Mouse (Mus musculus) gonadal fat pad, adult 2 months (tissue): ENCODE data around the gene Bace1. TPM values are rescaled to one million over a fixed set of nuclear protein-coding genes. Genes with fewer than 3 reads are reported as not detected.
"Not testable (repeated sequence)": the region's sequence is repeated elsewhere in the genome, so short reads cannot be mapped to it uniquely, and the experiment has no call there.

Experiments used
- DNase-seq: peaks from one replicate; pipeline ENCODE4 v3.0.0-alpha.2; 2012; ENCODE audit warnings: low read depth
- polyA plus RNA-seq: library from polyadenylated mRNA; depleted of rRNA; stranded (reverse); fragments of >200 nt; gene quantifications from 2 replicates; pipeline ENCODE4 v1.2.3, GENCODE M21; 2012

The Bace1 gene
- polyA plus RNA-seq, 1 experiment: 24.4 TPM

DNA sequence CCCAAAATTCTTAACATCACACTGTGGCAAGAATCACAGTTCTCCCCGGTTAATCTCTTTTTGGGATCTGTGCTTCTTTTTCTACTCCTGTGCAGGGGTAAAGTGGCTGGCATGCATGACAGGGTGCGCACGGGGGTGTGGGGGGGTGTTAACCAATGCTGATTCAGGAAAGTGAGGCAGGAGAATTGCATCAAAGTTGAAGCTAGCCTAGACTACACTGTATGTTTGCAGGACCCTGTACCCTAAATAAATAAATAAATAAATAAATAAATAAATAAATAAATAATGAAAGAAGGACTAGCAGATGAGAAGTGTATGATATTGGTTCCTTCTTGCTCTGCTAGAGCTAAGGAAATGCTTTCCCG is 329 bp upstream of the Bace1 start:
- DNase-seq: no peak

- no peak for DNase-seq
Measured at GRCm38 (mm10) chr9:45839139-45839981, 980 bp downstream of the Bace1 start.

DNA sequence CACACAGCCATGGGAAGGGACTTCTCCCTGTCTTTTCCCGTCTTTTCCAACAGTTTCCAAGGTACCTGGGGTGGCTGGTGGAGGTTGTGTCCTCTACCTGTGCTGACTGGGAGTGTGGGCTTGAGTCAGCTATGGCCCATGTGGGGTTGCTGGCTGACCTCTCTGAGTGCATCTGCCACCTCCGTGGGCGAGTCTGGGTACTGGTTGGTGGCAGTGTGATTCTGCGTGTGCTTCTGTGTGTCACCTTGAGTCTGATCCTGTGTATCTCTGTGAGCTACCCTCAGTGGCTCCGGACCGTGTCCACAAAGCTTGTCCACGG is 1.6 kb downstream of the Bace1 start:
- no peak for DNase-seq

GRCm38 (mm10) chr9:45840331-45840730 is 2.0 kb downstream of the Bace1 start:
- DNase-seq: no peak

DNA sequence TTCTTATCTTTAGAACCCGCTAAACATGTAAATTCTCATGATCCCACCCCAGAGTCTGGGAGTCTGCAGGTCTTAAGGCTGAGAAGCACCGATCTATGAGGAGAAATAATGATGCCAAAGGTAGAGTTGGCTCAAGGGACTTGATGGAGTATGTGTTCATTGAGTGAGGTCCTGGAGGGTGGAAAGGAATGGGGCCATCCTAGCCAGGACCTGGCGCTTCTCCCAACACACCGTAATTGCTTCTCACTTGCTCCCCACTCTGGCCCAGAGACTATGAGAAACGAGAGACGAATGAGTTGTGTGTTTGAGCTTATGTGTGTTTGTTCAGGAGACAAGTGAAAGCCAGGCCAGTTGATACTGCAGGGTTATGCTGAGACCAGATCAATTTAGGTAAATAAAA is 3.1 kb downstream of the Bace1 start:
- no peak for DNase-seq

GRCm38 (mm10) chr9:45843007-45843406 is 4.6 kb downstream of the Bace1 start:
- DNase-seq: no peak

- DNase-seq: no peak
Measured at GRCm38 (mm10) chr9:45843780-45844179, 5.4 kb downstream of the Bace1 start.

DNA sequence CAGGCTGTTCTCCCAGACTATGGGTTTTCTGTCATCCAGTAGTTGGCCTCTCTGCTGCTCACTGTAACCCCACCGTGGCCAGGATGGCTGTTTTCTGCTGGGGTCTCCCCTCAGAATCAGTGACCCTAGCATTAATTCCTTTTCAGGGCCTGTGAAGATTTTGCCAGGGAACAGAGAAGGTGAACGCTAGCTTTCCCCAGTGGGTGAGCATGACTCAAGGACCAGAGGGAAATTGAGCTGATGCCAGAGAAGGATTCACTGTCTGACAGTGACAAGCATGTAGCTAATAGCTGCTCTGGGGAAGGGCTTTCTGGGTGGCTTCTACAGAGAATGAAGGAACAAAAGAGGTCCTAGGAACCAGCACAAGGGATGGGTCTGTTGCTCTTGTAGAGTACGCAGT is 7.2 kb downstream of the Bace1 start:
- DNase-seq: no peak

GRCm38 (mm10) chr9:45846176-45846575 is 7.8 kb downstream of the Bace1 start:
- not testable (repeated sequence) for DNase-seq

DNA sequence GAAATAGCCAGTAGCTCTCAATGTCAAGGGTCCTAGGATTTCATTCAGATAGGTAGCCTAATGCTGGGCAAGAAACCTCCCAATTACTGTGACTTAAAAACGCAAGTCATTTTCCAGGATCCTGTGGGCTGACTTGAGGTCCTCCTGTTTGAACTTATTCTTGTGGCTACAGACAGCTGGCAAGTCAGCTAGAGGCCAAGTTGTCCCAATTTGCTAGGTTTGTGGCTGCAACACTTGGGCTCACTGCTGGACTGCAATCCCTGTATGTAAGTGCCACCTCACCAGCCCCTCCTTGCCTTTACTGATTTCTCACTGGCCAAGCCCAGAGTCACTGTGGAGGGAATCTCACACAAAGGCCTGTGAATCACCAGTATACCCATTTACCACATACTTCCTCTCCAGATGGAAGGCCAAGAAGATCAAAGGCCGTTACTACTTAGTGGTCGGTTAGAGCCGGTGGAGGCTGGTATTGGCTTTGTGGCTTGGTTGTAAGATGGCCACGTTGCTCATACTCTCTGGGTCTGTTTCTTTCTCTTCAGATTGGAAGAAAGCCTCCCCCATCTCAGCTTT is 8.6 kb downstream of the Bace1 start:
- DNase-seq: no peak

DNA sequence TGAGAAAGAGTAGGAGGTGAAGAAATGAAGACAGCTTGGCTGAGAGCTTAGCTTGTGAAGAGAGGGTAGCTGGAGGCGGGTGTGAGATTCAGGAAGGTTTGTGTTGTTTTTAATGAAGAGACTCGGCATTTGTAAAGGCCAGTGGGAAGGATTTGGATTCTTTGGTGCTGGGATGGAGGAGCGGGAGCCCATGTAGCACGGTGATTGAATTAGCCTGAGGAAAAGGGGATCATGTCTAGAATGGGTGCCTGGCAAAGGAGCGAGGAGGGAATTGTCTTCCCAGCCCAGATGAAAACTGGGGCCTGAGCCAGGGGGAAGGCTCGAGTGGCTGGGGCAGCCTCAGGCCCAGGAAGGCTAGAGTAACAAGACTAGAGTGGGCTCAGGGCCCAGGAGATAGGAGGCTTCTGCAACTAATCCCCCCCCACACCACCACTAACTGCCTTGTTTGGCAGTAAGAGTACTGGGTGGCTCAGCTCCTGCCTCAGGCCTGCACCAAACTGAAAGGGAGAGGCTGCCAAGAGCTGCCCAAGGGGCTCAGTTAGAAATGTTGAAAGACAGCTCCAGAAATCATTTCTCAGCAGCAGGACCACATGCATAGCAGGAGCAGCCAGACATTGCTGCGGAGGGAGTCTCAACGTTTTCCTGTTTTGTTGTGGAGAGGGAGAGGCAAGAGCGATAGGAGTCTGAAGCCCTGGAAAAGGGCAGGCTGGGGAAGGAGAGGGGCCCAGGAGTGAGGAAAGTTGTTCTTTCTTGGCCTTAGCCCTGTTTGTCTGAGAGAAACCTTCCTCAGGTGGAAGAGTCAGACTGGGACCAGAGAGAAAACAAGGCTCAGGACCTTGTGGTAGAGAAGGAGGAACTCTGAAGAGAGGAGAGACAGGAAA is 11.4 kb downstream of the Bace1 start:
- DNase-seq: no peak

- DNase-seq: no peak
Measured at GRCm38 (mm10) chr9:45850528-45851155, 12.3 kb downstream of the Bace1 start.

- DNase-seq: no peak
Measured at GRCm38 (mm10) chr9:45851330-45851729, 12.9 kb downstream of the Bace1 start.

GRCm38 (mm10) chr9:45851776-45852175 is 13.4 kb downstream of the Bace1 start:
- DNase-seq: no peak

DNA sequence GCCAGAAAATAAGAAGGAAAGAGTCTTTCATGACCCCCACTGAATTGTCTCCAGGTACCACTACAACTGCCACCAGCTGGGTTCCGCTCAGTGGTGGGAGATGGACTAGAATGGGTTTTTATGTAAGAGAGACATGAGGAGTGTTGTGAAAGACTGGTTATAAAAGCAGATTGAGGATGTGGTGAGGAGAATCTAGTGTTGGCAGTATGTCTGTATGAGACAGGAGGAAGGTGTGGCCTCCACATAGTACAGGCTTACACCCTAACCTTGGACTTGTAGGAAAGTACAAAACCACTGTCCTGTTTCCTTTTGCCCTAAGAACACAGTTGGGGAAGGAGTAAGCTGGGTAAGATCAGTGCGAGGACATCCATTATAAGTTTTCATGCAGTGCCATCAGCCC is 15.3 kb downstream of the Bace1 start:
- no peak for DNase-seq

- no peak for DNase-seq
Measured at GRCm38 (mm10) chr9:45854136-45854535, 15.8 kb downstream of the Bace1 start.

DNA sequence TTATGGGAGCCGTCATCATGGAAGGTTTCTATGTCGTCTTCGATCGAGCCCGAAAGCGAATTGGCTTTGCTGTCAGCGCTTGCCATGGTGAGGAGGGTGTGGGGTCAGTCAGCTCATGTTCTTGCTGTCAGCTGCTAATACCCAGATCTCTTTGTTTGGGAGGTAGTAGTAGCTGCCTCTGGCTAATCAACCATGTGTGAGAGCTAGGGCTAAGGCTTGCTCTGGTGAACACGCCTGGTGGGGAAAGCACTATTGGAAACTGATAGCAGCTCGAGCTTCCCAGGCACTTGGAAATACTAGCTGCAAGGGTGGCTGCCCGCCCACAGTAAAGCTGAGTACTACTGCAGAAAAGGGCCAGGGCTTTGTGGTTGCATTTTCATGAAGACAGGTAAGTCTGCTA is 21.0 kb downstream of the Bace1 start:
- no peak for DNase-seq

- no peak for DNase-seq
Measured at GRCm38 (mm10) chr9:45861813-45862212, 23.4 kb downstream of the Bace1 start.

- no peak for DNase-seq
Measured at GRCm38 (mm10) chr9:45869181-45869580, 30.8 kb downstream of the Bace1 start.

- no peak for DNase-seq
Measured at GRCm38 (mm10) chr9:45870265-45870664, 31.9 kb downstream of the Bace1 start.

DNA sequence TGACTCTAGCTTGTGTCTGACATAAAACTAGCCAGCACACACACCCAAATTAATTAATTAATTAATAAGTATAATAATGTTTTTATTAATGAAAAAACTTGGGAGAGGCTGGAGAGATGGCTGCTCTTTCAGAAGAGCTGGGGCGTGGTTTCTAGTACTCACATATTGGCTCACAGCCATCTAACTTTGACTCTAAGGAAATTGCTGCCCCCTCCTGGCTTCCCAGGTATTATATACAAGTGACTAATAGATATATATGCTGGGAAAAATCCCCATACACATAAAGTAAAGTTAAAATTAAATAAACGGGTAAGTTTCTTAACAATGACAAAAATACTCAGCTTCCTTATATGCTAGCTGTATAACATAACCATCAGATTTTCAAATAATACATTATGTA is 39.5 kb downstream of the Bace1 start:
- DNase-seq: no peak

GRCm38 (mm10) chr9:45893681-45894080 is 55.3 kb downstream of the Bace1 start:
- DNase-seq: no peak
